Mouse (Mus musculus): ENCODE results near the gene Cxcl12. TPM values are rescaled to one million over a fixed set of nuclear protein-coding genes. Genes with fewer than 3 reads are reported as not detected.

The Cxcl12 gene
- 75.6 and 79.0 TPM in 2 replicates for polyA plus RNA-seq (2012; rRNA removed)

DNA sequence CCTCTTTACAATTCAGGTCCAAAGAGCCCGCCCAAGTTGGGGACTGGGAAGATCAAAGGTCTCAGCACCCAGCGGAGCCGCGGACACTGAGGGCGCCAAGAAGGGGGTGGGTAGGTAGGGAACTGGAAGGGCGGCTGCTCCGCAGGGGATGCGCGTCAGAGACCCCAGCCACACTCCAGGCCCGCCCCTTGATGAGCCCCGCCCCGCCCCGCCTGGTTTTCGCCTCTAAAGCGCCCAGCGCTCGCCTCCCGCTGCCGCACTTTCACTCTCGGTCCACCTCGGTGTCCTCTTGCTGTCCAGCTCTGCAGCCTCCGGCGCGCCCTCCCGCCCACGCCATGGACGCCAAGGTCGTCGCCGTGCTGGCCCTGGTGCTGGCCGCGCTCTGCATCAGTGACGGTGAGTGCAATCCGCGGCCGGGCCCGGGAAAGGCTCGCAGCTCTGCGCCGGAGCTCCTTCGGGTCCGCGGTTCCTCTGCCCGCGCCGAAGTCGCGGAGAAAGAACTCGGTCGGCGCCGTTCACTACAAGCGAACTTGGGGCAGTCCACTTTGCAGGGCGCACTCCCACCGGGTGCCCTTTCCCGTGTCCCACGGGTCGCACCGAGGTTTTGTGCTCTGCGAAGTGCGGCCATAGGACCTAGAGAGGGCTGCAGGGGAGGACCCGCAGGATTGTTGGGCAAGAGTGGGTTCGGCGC, at the start of gene Cxcl12:
Gene Cxcl12 (plus strand): TSS at position 215 of the 691 bp plus-strand sequence.

